Mouse (Mus musculus) neural tube, embryonic 14.5 days (tissue): ENCODE data around the gene Gm20518. TPM values are rescaled to one million over a fixed set of nuclear protein-coding genes. Genes with fewer than 3 reads are reported as not detected.

ENCODE experiments used
- ATAC-seq: fragments of 200-750 bp; cut with Nextera tagmentation; 2 replicates; pipeline ENCODE4 v1.8.0; 2017; ENCODE audit warnings: low read depth, mild to moderate bottlenecking, moderate TSS enrichment, moderate library complexity
- H3K27ac ChIP-seq: fragments of 300-500 bp; sonication (generic); 2 replicates; pipeline ENCODE4 v1.5.1; 2014; ENCODE audit warnings: low read depth, mild to moderate bottlenecking, control low read depth, low read length, moderate library complexity, mixed read lengths
- H3K27me3 ChIP-seq: fragments of 300-500 bp; sonication (generic); 2 replicates; pipeline ENCODE4 v1.6.1; 2014; ENCODE audit warnings: low read length; ENCODE audit not compliant: control insufficient read depth, insufficient read depth
- H3K36me3 ChIP-seq: fragments of 300-500 bp; sonication (generic); 2 replicates; pipeline ENCODE4 v1.6.1; 2014; ENCODE audit warnings: low read length, mixed read lengths; ENCODE audit not compliant: control insufficient read depth, insufficient read depth
- H3K4me1 ChIP-seq: fragments of 300-500 bp; sonication (generic); 2 replicates; pipeline ENCODE4 v1.6.1; 2014; ENCODE audit warnings: low read length; ENCODE audit not compliant: control insufficient read depth, insufficient read depth
- H3K4me2 ChIP-seq: fragments of 300-500 bp; sonication (generic); 2 replicates; pipeline ENCODE4 v1.6.1; 2014; ENCODE audit warnings: mild to moderate bottlenecking, low read depth, low read length, control low read depth
- H3K4me3 ChIP-seq: fragments of 300-500 bp; sonication (generic); 2 replicates; pipeline ENCODE4 v1.5.1; 2014; ENCODE audit warnings: low read depth, low read length, control low read depth, mixed read lengths
- H3K9ac ChIP-seq: fragments of 300-500 bp; sonication (generic); replicated peaks from 2 replicates; pipeline ENCODE4 v1.6.1; 2014; ENCODE audit warnings: low read depth, mild to moderate bottlenecking, control low read depth, low read length, mixed read lengths
- H3K9me3 ChIP-seq: fragments of 300-500 bp; sonication (generic); 2 replicates; pipeline ENCODE4 v1.6.1; 2016; ENCODE audit warnings: low read length; ENCODE audit not compliant: control insufficient read depth
- WGBS: fragments of 180-500 bp; shearing (Covaris S2); extraction: QIAGEN DNeasy Blood & Tissue Kit; methylation state at CpG from one replicate; pipeline ENCODE4 v1.1.7; 2014; 5-methylcytosine and 5-hydroxymethylcytosine counted together
- polyA plus RNA-seq: library from polyadenylated mRNA; unstranded; fragments of >200 nt; fragmentation: Nextera tagmentation; extraction: Ambion mirVana; gene quantifications from 2 replicates; pipeline ENCODE4 v1.2.1, GENCODE M21; 2014

The Gm20518 gene
- polyA plus RNA-seq, 1 experiment from 2014 or later, result 0.36 TPM

- Histone ChIP-seq H3K4me2 (no peak overlapping the region), H3K36me3 (no peaks in the 10 kb centered on the region), H3K27ac (no peak overlapping the region), H3K4me1 (no peaks in the 10 kb centered on the region; the same call in 1 of the 2 replicates), H3K4me3 (no peak overlapping the region), H3K9ac (no peak overlapping the region), H3K27me3 (no peaks in the 10 kb centered on the region), H3K9me3 (no peaks in the 10 kb centered on the region)
- no peak for ATAC-seq
Observed at GRCm38 (mm10) chr16:17882196-17882595, 9.3 kb downstream of the Gm20518 start.

- Histone ChIP-seq H3K9ac (no peak overlapping the region), H3K4me1 (no peaks in the 10 kb centered on the region), H3K27me3 (no peaks in the 10 kb centered on the region), H3K4me2 (no peak overlapping the region), H3K27ac (no peak overlapping the region), H3K36me3 (no peaks in the 10 kb centered on the region), H3K9me3 (no peaks in the 10 kb centered on the region), H3K4me3 (no peak overlapping the region)
- ATAC-seq, result no peak
- 95% methylated on average over 4 of the region's 4 CpGs for WGBS
Observed at GRCm38 (mm10) chr16:17879571-17879970, 11.9 kb downstream of the Gm20518 start.

- H3K27ac ChIP-seq, result no peak overlapping the region
- no peaks in the 10 kb centered on the region for H3K27me3 ChIP-seq
- no peaks in the 10 kb centered on the region for H3K4me1 ChIP-seq
- H3K4me3 ChIP-seq, result no peak overlapping the region
- H3K4me2 ChIP-seq, result no peak overlapping the region
- 98% methylated on average over 1 of the region's 1 CpGs for WGBS
- no peak overlapping the region for H3K9ac ChIP-seq
- no peaks in the 10 kb centered on the region for H3K9me3 ChIP-seq
- peaks cover 14% of the 10 kb centered on the region for H3K36me3 ChIP-seq
- no peak for ATAC-seq
Observed at GRCm38 (mm10) chr16:17876096-17876495, 15.4 kb downstream of the Gm20518 start.

GRCm38 (mm10) chr16:17875174-17875573 is 16.3 kb downstream of the Gm20518 start:
- H3K27ac ChIP-seq, result no peak overlapping the region
- WGBS, result 93% methylated on average over 4 of the region's 4 CpGs
- H3K9ac ChIP-seq, result no peak overlapping the region
- H3K4me3 ChIP-seq, result no peak overlapping the region
- no peak for ATAC-seq
- H3K9me3 ChIP-seq, result no peaks in the 10 kb centered on the region
- H3K27me3 ChIP-seq, result no peaks in the 10 kb centered on the region
- peaks cover 18% of the 10 kb centered on the region for H3K36me3 ChIP-seq
- no peak overlapping the region for H3K4me2 ChIP-seq
- no peaks in the 10 kb centered on the region for H3K4me1 ChIP-seq

- H3K27me3 ChIP-seq, result no peaks in the 10 kb centered on the region
- no peak overlapping the region for H3K9ac ChIP-seq
- H3K27ac ChIP-seq, result no peak overlapping the region
- H3K4me3 ChIP-seq, result no peak overlapping the region
- peaks cover 18% of the 10 kb centered on the region for H3K36me3 ChIP-seq
- H3K9me3 ChIP-seq, result no peaks in the 10 kb centered on the region
- H3K4me2 ChIP-seq, result no peak overlapping the region
- no peaks in the 10 kb centered on the region for H3K4me1 ChIP-seq
- WGBS, result 78% methylated on average over 4 of the region's 4 CpGs
- ATAC-seq, result no peak
Observed at GRCm38 (mm10) chr16:17872995-17873394, 18.5 kb downstream of the Gm20518 start.

GRCm38 (mm10) chr16:17871248-17871647 is 20.2 kb downstream of the Gm20518 start:
- no peak for ATAC-seq
- Histone ChIP-seq H3K9me3 (no peaks in the 10 kb centered on the region), H3K9ac (no peak overlapping the region), H3K4me3 (no peak overlapping the region), H3K27ac (no peak overlapping the region), H3K4me1 (no peaks in the 10 kb centered on the region), H3K4me2 (no peak overlapping the region), H3K27me3 (no peaks in the 10 kb centered on the region), H3K36me3 (peaks cover 18% of the 10 kb centered on the region)
- WGBS, result 88% methylated on average over 5 of the region's 5 CpGs

GRCm38 (mm10) chr16:17865770-17866169 is 25.7 kb downstream of the Gm20518 start:
- whole genome bisulfite sequencing, result 74% methylated on average over 6 of the region's 6 CpGs
- Histone ChIP-seq H3K36me3 (peaks cover 1% of the 10 kb centered on the region; the same call in 1 of the 2 replicates), H3K4me1 (no peaks in the 10 kb centered on the region), H3K9ac (no peak overlapping the region), H3K27ac (no peak overlapping the region), H3K4me2 (no peak overlapping the region), H3K9me3 (no peaks in the 10 kb centered on the region), H3K27me3 (no peaks in the 10 kb centered on the region), H3K4me3 (no peak overlapping the region)
- ATAC-seq, result no peak

- no peak overlapping the region for H3K4me3 ChIP-seq
- ATAC-seq, result no peak
- H3K9ac ChIP-seq, result no peak overlapping the region
- no peaks in the 10 kb centered on the region for H3K4me1 ChIP-seq
- no peak overlapping the region for H3K27ac ChIP-seq
- no peaks in the 10 kb centered on the region for H3K27me3 ChIP-seq
- no peak overlapping the region for H3K4me2 ChIP-seq
- no peaks in the 10 kb centered on the region for H3K36me3 ChIP-seq
- H3K9me3 ChIP-seq, result no peaks in the 10 kb centered on the region
- 98% methylated on average over 2 of the region's 2 CpGs for WGBS
Observed at GRCm38 (mm10) chr16:17865293-17865692, 26.2 kb downstream of the Gm20518 start.

GRCm38 (mm10) chr16:17858592-17858991 is 32.9 kb downstream of the Gm20518 start:
- H3K4me1 ChIP-seq, result no peaks in the 10 kb centered on the region
- peaks cover 39% of the 10 kb centered on the region for H3K36me3 ChIP-seq
- ATAC-seq, result peak; percentile 61
- H3K9ac ChIP-seq, result no peak overlapping the region
- H3K4me3 ChIP-seq, result no peak overlapping the region
- no peak overlapping the region for H3K4me2 ChIP-seq
- H3K9me3 ChIP-seq, result no peaks in the 10 kb centered on the region
- no peaks in the 10 kb centered on the region for H3K27me3 ChIP-seq
- no peak overlapping the region for H3K27ac ChIP-seq

GRCm38 (mm10) chr16:17857157-17857556 is 34.3 kb downstream of the Gm20518 start:
- H3K27ac ChIP-seq, result no peak overlapping the region
- no peaks in the 10 kb centered on the region for H3K9me3 ChIP-seq
- H3K27me3 ChIP-seq, result no peaks in the 10 kb centered on the region
- no peak for ATAC-seq
- no peak overlapping the region for H3K4me2 ChIP-seq
- no peak overlapping the region for H3K4me3 ChIP-seq
- peaks cover 42% of the 10 kb centered on the region for H3K36me3 ChIP-seq
- WGBS, result 95% methylated on average over 7 of the region's 7 CpGs
- H3K9ac ChIP-seq, result no peak overlapping the region
- no peaks in the 10 kb centered on the region for H3K4me1 ChIP-seq
